Mouse (Mus musculus): ENCODE data around the gene Myom3. TPM values are rescaled to one million over a fixed set of nuclear protein-coding genes. Genes with fewer than 3 reads are reported as not detected.

Myom3 gene
- total and polyA plus RNA-seq, 3 experiments: 0.61 to 1.5 (median 1.4) TPM

- peak overlapping the region; percentile 28 for H3K9ac ChIP-seq (ENCODE audit: low read depth, low read length)
- no peaks in the 10 kb centered on the region for H3K36me3 ChIP-seq (ENCODE audit: control insufficient read depth, insufficient read depth, low read length)
- intact Hi-C loops (cut with DNase I): no loop called here
- peak; percentile 59 to 62 for DNase-seq
- H3K79me2 ChIP-seq (replicated peaks; ENCODE audit: control insufficient read depth, insufficient read depth, low read length): no peaks in the 10 kb centered on the region
- no peak overlapping the region for H3K27ac ChIP-seq
- no peak overlapping the region for H3K4me3 ChIP-seq
- H3K27me3 ChIP-seq (ENCODE audit: control insufficient read depth, insufficient read depth, low read length): no peaks in the 10 kb centered on the region
- peaks cover 1% of the 10 kb centered on the region; the same call in 1 of the 2 replicates for H3K4me1 ChIP-seq (ENCODE audit: control insufficient read depth, insufficient read depth, low read length)
- WGBS: 19% methylated on average over 11 of the region's 11 CpGs
- TF ChIP-seq POLR2A (IDR thresholded peaks at IDR 0.05; ENCODE audit: insufficient read depth, low read depth, low read length) (no peak), EP300 (IDR thresholded peaks at IDR 0.05; ENCODE audit: insufficient read depth, low read depth, low read length) (no peak), CTCF (IDR thresholded peaks at IDR 0.05) (no peak)
Observed at GRCm38 (mm10) chr4:135797931-135798330, 38.4 kb downstream of the Myom3 start.

- peak; percentile 88 to 94 for DNase-seq
- no peaks in the 10 kb centered on the region for H3K27me3 ChIP-seq (ENCODE audit: control insufficient read depth, insufficient read depth, low read length)
- H3K4me3 ChIP-seq: no peak overlapping the region
- no peaks in the 10 kb centered on the region for H3K36me3 ChIP-seq (ENCODE audit: control insufficient read depth, insufficient read depth, low read length)
- TF ChIP-seq EP300 (IDR thresholded peaks at IDR 0.05; ENCODE audit: insufficient read depth, low read depth, low read length) (peak; percentile 96), CTCF (IDR thresholded peaks at IDR 0.05) (no peak; the same call in none of the 2 replicates), POLR2A (IDR thresholded peaks at IDR 0.05; ENCODE audit: insufficient read depth, low read depth, low read length) (no peak)
- no peak overlapping the region for H3K9ac ChIP-seq (ENCODE audit: low read depth, low read length)
- WGBS: 9% methylated on average over 8 of the region's 8 CpGs
- peaks cover 1% of the 10 kb centered on the region; the same call in 1 of the 2 replicates for H3K4me1 ChIP-seq (ENCODE audit: control insufficient read depth, insufficient read depth, low read length)
- no peaks in the 10 kb centered on the region for H3K79me2 ChIP-seq (replicated peaks; ENCODE audit: control insufficient read depth, insufficient read depth, low read length)
- intact Hi-C loops (cut with DNase I): loop anchor here (1.0 to 5.0 kb wide), 4 partner anchors 36 to 141 kb away; partner anchors contain the start of gene Fuca1
- H3K27ac ChIP-seq: peak overlapping the region; percentile 45
Observed at GRCm38 (mm10) chr4:135801543-135801942, 42.0 kb downstream of the Myom3 start.

GRCm38 (mm10) chr4:135803299-135803698 is 43.8 kb downstream of the Myom3 start:
- DNase-seq: no peak
- Histone ChIP-seq H3K27me3 (ENCODE audit: control insufficient read depth, insufficient read depth, low read length) (no peaks in the 10 kb centered on the region), H3K4me3 (no peak overlapping the region), H3K36me3 (ENCODE audit: control insufficient read depth, insufficient read depth, low read length) (no peaks in the 10 kb centered on the region), H3K4me1 (ENCODE audit: control insufficient read depth, insufficient read depth, low read length) (peaks cover 1% of the 10 kb centered on the region; the same call in 1 of the 2 replicates), H3K79me2 (replicated peaks; ENCODE audit: control insufficient read depth, insufficient read depth, low read length) (no peaks in the 10 kb centered on the region), H3K9ac (ENCODE audit: low read depth, low read length) (no peak overlapping the region), H3K27ac (no peak overlapping the region)
- intact Hi-C loops (cut with DNase I): loop anchor here (5.0 kb wide), 3 partner anchors 34 to 139 kb away; partner anchors contain the start of gene Fuca1
- TF ChIP-seq POLR2A (IDR thresholded peaks at IDR 0.05; ENCODE audit: insufficient read depth, low read depth, low read length) (no peak), CTCF (IDR thresholded peaks at IDR 0.05) (peak; percentile 56)
- 59% methylated on average over 4 of the region's 4 CpGs for WGBS

- Histone ChIP-seq H3K27ac (no peak overlapping the region), H3K4me3 (no peak overlapping the region), H3K9ac (ENCODE audit: low read depth, low read length) (no peak overlapping the region), H3K79me2 (replicated peaks; ENCODE audit: control insufficient read depth, insufficient read depth, low read length) (no peaks in the 10 kb centered on the region), H3K27me3 (ENCODE audit: control insufficient read depth, insufficient read depth, low read length) (no peaks in the 10 kb centered on the region), H3K36me3 (ENCODE audit: control insufficient read depth, insufficient read depth, low read length) (no peaks in the 10 kb centered on the region), H3K4me1 (ENCODE audit: control insufficient read depth, insufficient read depth, low read length) (peaks cover 1% of the 10 kb centered on the region; the same call in 1 of the 2 replicates)
- intact Hi-C loops (cut with DNase I): loop anchor here (5.0 kb wide), 3 partner anchors 33 to 138 kb away; partner anchors contain the start of gene Fuca1
- TF ChIP-seq CTCF (IDR thresholded peaks at IDR 0.05): no peak
- TF ChIP-seq EP300 (IDR thresholded peaks at IDR 0.05; ENCODE audit: insufficient read depth, low read depth, low read length): no peak
- no peak for TF ChIP-seq POLR2A (IDR thresholded peaks at IDR 0.05; ENCODE audit: insufficient read depth, low read depth, low read length)
- no peak for DNase-seq
- 75% methylated on average over 5 of the region's 5 CpGs for WGBS
Observed at GRCm38 (mm10) chr4:135804169-135804568, 44.7 kb downstream of the Myom3 start.

- Histone ChIP-seq H3K79me2 (replicated peaks; ENCODE audit: control insufficient read depth, insufficient read depth, low read length) (no peaks in the 10 kb centered on the region), H3K27ac (no peak overlapping the region), H3K36me3 (ENCODE audit: control insufficient read depth, insufficient read depth, low read length) (no peaks in the 10 kb centered on the region), H3K27me3 (ENCODE audit: control insufficient read depth, insufficient read depth, low read length) (no peaks in the 10 kb centered on the region), H3K4me3 (no peak overlapping the region), H3K4me1 (ENCODE audit: control insufficient read depth, insufficient read depth, low read length) (no peaks in the 10 kb centered on the region), H3K9ac (ENCODE audit: low read depth, low read length) (no peak overlapping the region)
- intact Hi-C loops (cut with DNase I): loop anchor here (5.0 kb wide), 1 partner anchor 62 kb away; no protein-coding TSS in a partner anchor
- 82% methylated on average over 7 of the region's 7 CpGs for WGBS
- no peak for DNase-seq
- TF ChIP-seq POLR2A (IDR thresholded peaks at IDR 0.05; ENCODE audit: insufficient read depth, low read depth, low read length) (no peak), EP300 (IDR thresholded peaks at IDR 0.05; ENCODE audit: insufficient read depth, low read depth, low read length) (no peak), CTCF (IDR thresholded peaks at IDR 0.05) (no peak)
Observed at GRCm38 (mm10) chr4:135814896-135815295, 55.4 kb downstream of the Myom3 start.

- H3K79me2 ChIP-seq (replicated peaks; ENCODE audit: control insufficient read depth, insufficient read depth, low read length): no peaks in the 10 kb centered on the region
- no peaks in the 10 kb centered on the region for H3K27me3 ChIP-seq (ENCODE audit: control insufficient read depth, insufficient read depth, low read length)
- no peak overlapping the region for H3K9ac ChIP-seq (ENCODE audit: low read depth, low read length)
- WGBS: 30% methylated on average over 12 of the region's 12 CpGs
- H3K4me3 ChIP-seq: no peak overlapping the region
- H3K36me3 ChIP-seq (ENCODE audit: control insufficient read depth, insufficient read depth, low read length): no peaks in the 10 kb centered on the region
- DNase-seq: peak in 1 of 2 experiments; percentile 61
- no peak overlapping the region for H3K27ac ChIP-seq
- TF ChIP-seq EP300 (IDR thresholded peaks at IDR 0.05; ENCODE audit: insufficient read depth, low read depth, low read length) (no peak), CTCF (IDR thresholded peaks at IDR 0.05) (peak; percentile 78), POLR2A (IDR thresholded peaks at IDR 0.05; ENCODE audit: insufficient read depth, low read depth, low read length) (no peak)
- 0 out of 2 replicates have a peak, but pooled peaks cover 1% of the 10 kb centered on the region for H3K4me1 ChIP-seq (ENCODE audit: control insufficient read depth, insufficient read depth, low read length)
- intact Hi-C loops (cut with DNase I): loop anchor here (5.0 kb wide), 1 partner anchor 60 kb away; no protein-coding TSS in a partner anchor
Observed at GRCm38 (mm10) chr4:135816905-135817622, 57.5 kb downstream of the Myom3 start.

Measured in heart, adult 2 months (tissue).